ENCODE assay signal across 11 mouse cellular contexts in the genomic region with DNA sequence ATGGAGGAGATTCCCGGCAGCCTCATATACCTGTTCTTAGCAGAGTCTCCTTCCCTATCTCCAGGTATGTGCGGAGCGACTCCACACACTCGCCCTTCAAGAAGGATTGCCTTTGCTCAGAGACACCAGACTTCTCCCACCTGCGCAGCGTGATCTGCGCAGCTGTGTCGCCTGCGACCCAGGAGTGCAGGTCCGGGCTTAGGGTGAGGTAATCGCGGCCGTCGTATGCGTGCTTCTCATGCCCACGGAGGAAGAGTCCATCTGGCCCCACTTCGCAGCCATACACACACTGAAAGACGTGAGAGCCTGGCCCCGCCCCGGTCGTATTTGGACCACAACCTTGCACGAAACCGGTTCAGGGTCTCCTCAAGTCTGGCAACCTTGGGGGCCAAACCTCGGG. TPM values are rescaled to one million over a fixed set of nuclear protein-coding genes. Genes with fewer than 3 reads are reported as not detected.
DNase-seq lines count a peak whose midpoint lies in the region; ATAC-seq and TF ChIP-seq lines count a peak whose summit lies in the region.
"Had no signal": no experiment of that assay in that cellular context is flagged by ENCODE, and none has a peak within 500 bp of the region (broad histone marks: within the 10 kb centered on the region; RNA-seq: fewer than 3 reads in every experiment).

No protein-coding gene starts in this region.

- intact Hi-C loops in heart, postnatal 10 days (cut with DNase I), result no loop called here

- DNase-seq in heart, postnatal 10 days, result no peak
- DNase-seq in R1 (ENCODE audit: low read depth, low spot score), result peak; percentile 80
- DNase-seq in forebrain, postnatal 0 days, result no peak
- no peak for DNase-seq in B cell, adult 2 months
- DNase-seq in spleen, postnatal 14 days (ENCODE audit: low spot score in 2 of 2), result no peak
- DNase-seq: adrenal gland, postnatal 36 days had no signal

- TF ChIP-seq CTCF in forebrain, postnatal 0 days (IDR thresholded peaks at IDR 0.05; ENCODE audit: low read depth), result no peak

- H3K4me2 ChIP-seq in heart, embryonic 16.5 days (ENCODE audit: low read depth, low read length), result peak overlapping the region; percentile 56
- no peak overlapping the region for H3K4me2 ChIP-seq in forebrain, postnatal 0 days (ENCODE audit: low read depth)
- H3K4me2 ChIP-seq in midbrain, embryonic 12.5 days (replicated peaks), result 0 out of 2 replicates have a peak overlapping the region, but pooled peaks have one; percentile 22

- H3K27ac ChIP-seq in heart, embryonic 16.5 days (ENCODE audit: low read length), result no peak overlapping the region
- no peak overlapping the region for H3K27ac ChIP-seq in forebrain, postnatal 0 days (ENCODE audit: low read depth, low read length)
- no peak overlapping the region for H3K27ac ChIP-seq in midbrain, embryonic 12.5 days (replicated peaks)

- H3K9ac ChIP-seq in heart, embryonic 16.5 days (ENCODE audit: low read length), result no peak overlapping the region
- no peak overlapping the region for H3K9ac ChIP-seq in forebrain, postnatal 0 days
- H3K9ac ChIP-seq in midbrain, embryonic 12.5 days (replicated peaks), result no peak overlapping the region

- WGBS in heart, embryonic 16.5 days, result 9% methylated on average over 24 of the region's 24 CpGs
- WGBS in forebrain, postnatal 0 days, result 8% methylated on average over 24 of the region's 24 CpGs
- 6% methylated on average over 24 of the region's 24 CpGs for WGBS in midbrain, embryonic 12.5 days

- no peak; the same call in 1 of the 2 replicates for ATAC-seq in heart, embryonic 16.5 days (replicated peaks; ENCODE audit: extremely low read depth, insufficient read depth, low FRiP score)
- ATAC-seq in forebrain, postnatal 0 days, result 0 out of 2 replicates have a peak, but pooled peaks have one; percentile 27
- no peak for ATAC-seq in midbrain, embryonic 12.5 days (ENCODE audit: low FRiP score, low read depth)
- ATAC-seq in activated CD4-positive, CD25-positive, alpha-beta regulatory T cell, adult 4 months, result no peak
- ATAC-seq: inflammation-experienced regulatory T-cells, adult 6 months had no signal

- no peaks in the 10 kb centered on the region for H3K36me3 ChIP-seq in heart, embryonic 16.5 days (ENCODE audit: control insufficient read depth, insufficient read depth)
- H3K36me3 ChIP-seq in forebrain, postnatal 0 days (ENCODE audit: insufficient read depth), result no peaks in the 10 kb centered on the region
- H3K36me3 ChIP-seq in midbrain, embryonic 12.5 days, result no peaks in the 10 kb centered on the region

- H3K4me1 ChIP-seq in heart, embryonic 16.5 days (ENCODE audit: control insufficient read depth, insufficient read depth, low read length), result peaks cover 4% of the 10 kb centered on the region; the same call in 1 of the 2 replicates
- no peaks in the 10 kb centered on the region for H3K4me1 ChIP-seq in forebrain, postnatal 0 days (ENCODE audit: insufficient read depth)
- H3K4me1 ChIP-seq in midbrain, embryonic 12.5 days, result no peaks in the 10 kb centered on the region

- H3K9me3 ChIP-seq in heart, embryonic 16.5 days (replicated peaks; ENCODE audit: control insufficient read depth, low read length), result no peaks in the 10 kb centered on the region
- H3K9me3 ChIP-seq in forebrain, postnatal 0 days (ENCODE audit: low read length), result no peaks in the 10 kb centered on the region
- H3K9me3 ChIP-seq in midbrain, embryonic 12.5 days, result no peaks in the 10 kb centered on the region

- H3K27me3 ChIP-seq in heart, embryonic 16.5 days (ENCODE audit: control insufficient read depth, insufficient read depth, low read length), result peaks cover 17% of the 10 kb centered on the region
- peaks cover 16% of the 10 kb centered on the region; the same call in 1 of the 2 replicates for H3K27me3 ChIP-seq in forebrain, postnatal 0 days (ENCODE audit: insufficient read depth, low read length)
- H3K27me3 ChIP-seq in midbrain, embryonic 12.5 days, result peaks cover 36% of the 10 kb centered on the region

- H3K4me3 ChIP-seq in heart, embryonic 16.5 days (ENCODE audit: low read length), result peak overlapping the region; percentile 37
- peak overlapping the region; percentile 14; the same call in 1 of the 2 replicates for H3K4me3 ChIP-seq in forebrain, postnatal 0 days (ENCODE audit: low read depth, low read length)
- no peak overlapping the region for H3K4me3 ChIP-seq in midbrain, embryonic 12.5 days

RNA-seq across cellular contexts. Expression of a gene that starts 0.9 kb away (rescaled TPM):
- polyA plus RNA-seq in heart, embryonic 16.5 days (2015; fragmentation: Nextera tagmentation; extraction: Ambion mirVana), result 0.30 and 0.37 TPM in 2 replicates
- total RNA-seq in heart, postnatal 10 days (2021), result under 1 TPM in 1 of 2 experiments, not detected in 1; 0.26 TPM
- 3.5 and 4.2 TPM in 2 replicates for total RNA-seq in forebrain, postnatal 0 days (2014; rRNA removed)
- 0.52 and 1.5 TPM in 2 replicates for polyA plus RNA-seq in forebrain, postnatal 0 days (2015; fragmentation: Nextera tagmentation; extraction: Ambion mirVana)
- polyA plus RNA-seq in midbrain, embryonic 12.5 days (2016; fragmentation: Nextera tagmentation; extraction: Ambion mirVana), result 2.4 and 2.9 TPM in 2 replicates
- polyA plus RNA-seq in activated CD4-positive, CD25-positive, alpha-beta regulatory T cell, adult 4 months (2017; shearing (Covaris generic)), result not detected
- total RNA-seq: adrenal gland, postnatal 36 days; liver, adult 2 months had no signal
- polyA plus RNA-seq: liver, adult 2 months had no signal

RNA-seq across cellular contexts. Expression of a gene that starts 7.4 kb away (rescaled TPM):
- not detected in 2 replicates for polyA plus RNA-seq in heart, embryonic 16.5 days (2015; fragmentation: Nextera tagmentation; extraction: Ambion mirVana)
- total RNA-seq in heart, postnatal 10 days (2021), result not detected
- total RNA-seq in forebrain, postnatal 0 days (2014; rRNA removed), result 0.38 TPM in 1 of 2 replicates, not detected in the other
- 0.36 TPM in 1 of 2 replicates, not detected in the other for polyA plus RNA-seq in forebrain, postnatal 0 days (2015; fragmentation: Nextera tagmentation; extraction: Ambion mirVana)
- 0.28 and 0.37 TPM in 2 replicates for polyA plus RNA-seq in midbrain, embryonic 12.5 days (2016; fragmentation: Nextera tagmentation; extraction: Ambion mirVana)
- polyA plus RNA-seq in activated CD4-positive, CD25-positive, alpha-beta regulatory T cell, adult 4 months (2017; shearing (Covaris generic)), result not detected
- total RNA-seq: adrenal gland, postnatal 36 days; liver, adult 2 months had no signal
- polyA plus RNA-seq: inflammation-experienced regulatory T-cells, adult 6 months; liver, adult 2 months had no signal

RNA-seq across cellular contexts. Expression of a gene that starts 12.5 kb away (rescaled TPM):
- polyA plus RNA-seq in heart, embryonic 16.5 days (2015; fragmentation: Nextera tagmentation; extraction: Ambion mirVana), result 30.3 and 31.9 TPM in 2 replicates
- 1 to 10 TPM; 5.6 to 6.9 TPM for total RNA-seq in heart, postnatal 10 days (2021)
- total RNA-seq in forebrain, postnatal 0 days (2014; rRNA removed), result 208 and 220 TPM in 2 replicates
- polyA plus RNA-seq in forebrain, postnatal 0 days (2015; fragmentation: Nextera tagmentation; extraction: Ambion mirVana), result 113 and 148 TPM in 2 replicates
- 175 and 190 TPM in 2 replicates for polyA plus RNA-seq in midbrain, embryonic 12.5 days (2016; fragmentation: Nextera tagmentation; extraction: Ambion mirVana)
- polyA plus RNA-seq in activated CD4-positive, CD25-positive, alpha-beta regulatory T cell, adult 4 months (2017; shearing (Covaris generic)), result not detected
- polyA plus RNA-seq: inflammation-experienced regulatory T-cells, adult 6 months had no signal

RNA-seq across cellular contexts. Expression of a gene that starts 30.1 kb away (rescaled TPM):
- polyA plus RNA-seq in heart, embryonic 16.5 days (2015; fragmentation: Nextera tagmentation; extraction: Ambion mirVana), result 7.8 and 9.3 TPM in 2 replicates
- total RNA-seq in heart, postnatal 10 days (2021), result 1 to 10 TPM; 7.7 to 8.4 TPM
- total RNA-seq in forebrain, postnatal 0 days (2014; rRNA removed), result 2.0 and 3.4 TPM in 2 replicates
- 2.6 and 3.7 TPM in 2 replicates for polyA plus RNA-seq in forebrain, postnatal 0 days (2015; fragmentation: Nextera tagmentation; extraction: Ambion mirVana)
- 7.3 and 7.6 TPM in 2 replicates for polyA plus RNA-seq in midbrain, embryonic 12.5 days (2016; fragmentation: Nextera tagmentation; extraction: Ambion mirVana)
- polyA plus RNA-seq in activated CD4-positive, CD25-positive, alpha-beta regulatory T cell, adult 4 months (2017; shearing (Covaris generic)), result 1 to 10 TPM; 4.9 to 5.4 TPM

RNA-seq across cellular contexts. Expression of a gene that starts 30.1 kb away (rescaled TPM):
- polyA plus RNA-seq in heart, embryonic 16.5 days (2015; fragmentation: Nextera tagmentation; extraction: Ambion mirVana), result 41.6 and 43.7 TPM in 2 replicates
- 10 to 100 TPM; 23.7 to 28.9 TPM for total RNA-seq in heart, postnatal 10 days (2021)
- total RNA-seq in forebrain, postnatal 0 days (2014; rRNA removed), result 28.6 and 35.0 TPM in 2 replicates
- 48.8 and 56.5 TPM in 2 replicates for polyA plus RNA-seq in forebrain, postnatal 0 days (2015; fragmentation: Nextera tagmentation; extraction: Ambion mirVana)
- polyA plus RNA-seq in midbrain, embryonic 12.5 days (2016; fragmentation: Nextera tagmentation; extraction: Ambion mirVana), result 75.9 and 78.4 TPM in 2 replicates
- polyA plus RNA-seq in activated CD4-positive, CD25-positive, alpha-beta regulatory T cell, adult 4 months (2017; shearing (Covaris generic)), result 10 to 100 TPM; 72.7 to 81.5 TPM

Comparison
In these comparisons a context has a peak if more than half of its experiments do, and no peak if none do; other contexts are left out.
1. RNA of a gene that starts 12.5 kb away (polyA plus RNA-seq): 175 to 190 TPM in midbrain, embryonic 12.5 days, 113 to 148 TPM in forebrain, postnatal 0 days and 30.3 to 31.9 TPM in heart, embryonic 16.5 days; not detected in activated CD4-positive, CD25-positive, alpha-beta regulatory T cell, adult 4 months; every median in the first group is over 10 times any median in the second.